Mouse (Mus musculus) heart, embryonic 15.5 days (tissue): ENCODE results near the gene Trim58. TPM values are rescaled to one million over a fixed set of nuclear protein-coding genes. Genes with fewer than 3 reads are reported as not detected.

Source experiments
- ATAC-seq: fragments of 200-750 bp; cut with Nextera tagmentation; replicated peaks from 2 replicates; pipeline ENCODE4 v1.8.0; 2017; ENCODE audit warnings: low read depth, moderate TSS enrichment; ENCODE audit not compliant: insufficient number of reproducible peaks, insufficient read depth, low FRiP score
- H3K27ac ChIP-seq: fragments of 300-500 bp; sonication (generic); 2 replicates; pipeline ENCODE4 v1.5.1; 2015; ENCODE audit warnings: mild to moderate bottlenecking, inconsistent platforms
- H3K27me3 ChIP-seq: fragments of 300-500 bp; sonication (generic); 2 replicates; pipeline ENCODE4 v1.6.1; 2015; ENCODE audit warnings: inconsistent platforms
- H3K36me3 ChIP-seq: fragments of 300-500 bp; sonication (generic); 2 replicates; pipeline ENCODE4 v1.6.1; 2015; ENCODE audit warnings: mild to moderate bottlenecking, inconsistent platforms
- H3K4me1 ChIP-seq: fragments of 300-500 bp; sonication (generic); replicated peaks from 2 replicates; pipeline ENCODE4 v1.6.1; 2015; ENCODE audit warnings: inconsistent platforms
- H3K4me2 ChIP-seq: fragments of 300-500 bp; sonication (generic); 2 replicates; pipeline ENCODE4 v1.6.1; 2015; ENCODE audit warnings: inconsistent platforms, mild to moderate bottlenecking, moderate library complexity
- H3K4me3 ChIP-seq: fragments of 300-500 bp; sonication (generic); 2 replicates; pipeline ENCODE4 v1.5.1; 2015; ENCODE audit warnings: mild to moderate bottlenecking, inconsistent platforms
- H3K9ac ChIP-seq: fragments of 300-500 bp; sonication (generic); 2 replicates; pipeline ENCODE4 v1.6.1; 2015; ENCODE audit warnings: mild to moderate bottlenecking, inconsistent platforms
- H3K9me3 ChIP-seq: fragments of 300-500 bp; sonication (generic); replicated peaks from 2 replicates; pipeline ENCODE4 v1.6.1; 2016; ENCODE audit warnings: inconsistent platforms
- whole genome bisulfite sequencing: fragments of 180-500 bp; shearing (Covaris S2); methylation state at CpG from one replicate; pipeline ENCODE4 v1.1.7; 2015; ENCODE audit warnings: mixed read lengths; 5-methylcytosine and 5-hydroxymethylcytosine counted together
- polyA plus RNA-seq: library from polyadenylated mRNA; unstranded; fragments of >200 nt; fragmentation: Nextera tagmentation; extraction: Ambion mirVana; gene quantifications from 2 replicates; pipeline ENCODE4 v1.2.1, GENCODE M21; 2015

The Trim58 gene
- polyA plus RNA-seq, 1 experiment from 2014 or later: 0.16 TPM

GRCm38 (mm10) chr11:58615975-58616374 is 24.3 kb upstream of the Trim58 start, which contains the start of gene 2210407C18Rik:
Gene 2210407C18Rik (minus strand): TSS chr11:58616075.
- no peaks in the 10 kb centered on the region for H3K36me3 ChIP-seq
- H3K4me1 ChIP-seq: no peaks in the 10 kb centered on the region; the same call in 1 of the 2 replicates
- H3K27me3 ChIP-seq: no peaks in the 10 kb centered on the region
- no peak for ATAC-seq
- H3K9ac ChIP-seq: no peak within 1 kb of the TSS
- no peak within 1 kb of the TSS for H3K4me2 ChIP-seq
- H3K4me3 ChIP-seq: no peak within 1 kb of the TSS
- H3K27ac ChIP-seq: no peak within 1 kb of the TSS
- 84% methylated on average over 4 of the region's 4 CpGs for WGBS
- H3K9me3 ChIP-seq: no peaks in the 10 kb centered on the region

- no peak for ATAC-seq
- 30% methylated on average over 3 of the region's 3 CpGs for WGBS
These were observed 21.9 kb upstream of the Trim58 start for GRCm38 (mm10) chr11:58618369-58618768.

GRCm38 (mm10) chr11:58618793-58619192 is 21.5 kb upstream of the Trim58 start:
- no peaks in the 10 kb centered on the region for H3K4me1 ChIP-seq
- H3K9ac ChIP-seq: no peak overlapping the region
- H3K4me3 ChIP-seq: no peak overlapping the region
- ATAC-seq: no peak
- H3K36me3 ChIP-seq: no peaks in the 10 kb centered on the region
- no peak overlapping the region for H3K4me2 ChIP-seq
- 0 out of 2 replicates have a peak, but pooled peaks cover 2% of the 10 kb centered on the region for H3K27me3 ChIP-seq
- 72% methylated on average over 6 of the region's 6 CpGs for WGBS
- H3K27ac ChIP-seq: no peak overlapping the region
- H3K9me3 ChIP-seq: no peaks in the 10 kb centered on the region

More at GRCm38 (mm10) chr11:58618369-58618768, 21.9 kb upstream of the Trim58 start:
- Histone ChIP-seq H3K4me2 (no peak overlapping the region), H3K4me3 (no peak overlapping the region), H3K36me3 (no peaks in the 10 kb centered on the region), H3K9ac (no peak overlapping the region), H3K4me1 (no peaks in the 10 kb centered on the region; the same call in 1 of the 2 replicates), H3K27me3 (no peaks in the 10 kb centered on the region), H3K9me3 (no peaks in the 10 kb centered on the region), H3K27ac (no peak overlapping the region)

GRCm38 (mm10) chr11:58626146-58626545 is 14.1 kb upstream of the Trim58 start:
- Histone ChIP-seq H3K9me3 (no peaks in the 10 kb centered on the region), H3K4me2 (no peak overlapping the region), H3K27ac (no peak overlapping the region), H3K4me1 (no peaks in the 10 kb centered on the region), H3K4me3 (no peak overlapping the region), H3K27me3 (0 out of 2 replicates have a peak, but pooled peaks cover 4% of the 10 kb centered on the region), H3K9ac (no peak overlapping the region), H3K36me3 (no peaks in the 10 kb centered on the region)
- 61% methylated on average over 4 of the region's 4 CpGs for WGBS
- no peak for ATAC-seq

- Histone ChIP-seq H3K36me3 (no peaks in the 10 kb centered on the region), H3K4me2 (no peak within 1 kb of the TSS), H3K27ac (no peak within 1 kb of the TSS), H3K4me1 (no peaks in the 10 kb centered on the region), H3K4me3 (no peak within 1 kb of the TSS), H3K27me3 (no peaks in the 10 kb centered on the region; the same call in 1 of the 2 replicates), H3K9me3 (no peaks in the 10 kb centered on the region), H3K9ac (no peak within 1 kb of the TSS)
- no peak for ATAC-seq
- WGBS: 63% methylated on average over 5 of the region's 5 CpGs
These were observed 9.9 kb upstream of the Trim58 start, which contains the start of gene Olfr323 for GRCm38 (mm10) chr11:58630401-58630800. Gene Olfr323 (minus strand): TSS chr11:58630501.

- Histone ChIP-seq H3K4me3 (no peak overlapping the region), H3K4me1 (no peaks in the 10 kb centered on the region), H3K9me3 (no peaks in the 10 kb centered on the region), H3K9ac (no peak overlapping the region), H3K27me3 (peaks cover 22% of the 10 kb centered on the region), H3K4me2 (no peak overlapping the region), H3K36me3 (no peaks in the 10 kb centered on the region), H3K27ac (no peak overlapping the region)
- WGBS: 59% methylated on average over 4 of the region's 4 CpGs
- no peak for ATAC-seq
These were observed 5.4 kb upstream of the Trim58 start for GRCm38 (mm10) chr11:58634878-58635277.

GRCm38 (mm10) chr11:58636376-58636977 is 3.8 kb upstream of the Trim58 start:
- Histone ChIP-seq H3K9ac (no peak overlapping the region), H3K27me3 (peaks cover 38% of the 10 kb centered on the region), H3K4me3 (no peak overlapping the region), H3K27ac (no peak overlapping the region), H3K9me3 (no peaks in the 10 kb centered on the region), H3K4me2 (no peak overlapping the region), H3K4me1 (peaks cover 7% of the 10 kb centered on the region), H3K36me3 (no peaks in the 10 kb centered on the region)
- no peak for ATAC-seq
- 8% methylated on average over 3 of the region's 4 CpGs for WGBS

GRCm38 (mm10) chr11:58638176-58638701 is 2.0 kb upstream of the Trim58 start:
- Histone ChIP-seq H3K36me3 (no peaks in the 10 kb centered on the region), H3K9me3 (no peaks in the 10 kb centered on the region), H3K4me1 (peaks cover 7% of the 10 kb centered on the region), H3K4me2 (no peak overlapping the region), H3K4me3 (no peak overlapping the region), H3K9ac (no peak overlapping the region), H3K27me3 (peaks cover 44% of the 10 kb centered on the region), H3K27ac (no peak overlapping the region)
- ATAC-seq: no peak
- WGBS: 61% methylated on average over 7 of the region's 7 CpGs

GRCm38 (mm10) chr11:58641057-58641456 is 792 bp downstream of the Trim58 start:
- Histone ChIP-seq H3K9ac (no peak overlapping the region), H3K4me2 (peak overlapping the region; percentile 73), H3K4me3 (no peak overlapping the region), H3K36me3 (no peaks in the 10 kb centered on the region), H3K27me3 (peaks cover 44% of the 10 kb centered on the region), H3K9me3 (no peaks in the 10 kb centered on the region), H3K27ac (no peak overlapping the region), H3K4me1 (peaks cover 7% of the 10 kb centered on the region)
- 27% methylated on average over 14 of the region's 14 CpGs for WGBS
- no peak for ATAC-seq

- H3K9me3 ChIP-seq: no peaks in the 10 kb centered on the region
- no peak overlapping the region for H3K9ac ChIP-seq
- no peak for ATAC-seq
- H3K4me1 ChIP-seq: peaks cover 7% of the 10 kb centered on the region
- no peak overlapping the region for H3K4me2 ChIP-seq
- peaks cover 44% of the 10 kb centered on the region for H3K27me3 ChIP-seq
- H3K4me3 ChIP-seq: no peak overlapping the region
- no peaks in the 10 kb centered on the region for H3K36me3 ChIP-seq
- H3K27ac ChIP-seq: no peak overlapping the region
- WGBS: 78% methylated on average over 13 of the region's 13 CpGs
These were observed 1.5 kb downstream of the Trim58 start for GRCm38 (mm10) chr11:58641638-58642358.

GRCm38 (mm10) chr11:58643350-58643749 is 3.1 kb downstream of the Trim58 start:
- Histone ChIP-seq H3K9me3 (no peaks in the 10 kb centered on the region), H3K4me2 (no peak overlapping the region), H3K4me3 (no peak overlapping the region), H3K27me3 (peaks cover 35% of the 10 kb centered on the region), H3K27ac (no peak overlapping the region), H3K36me3 (no peaks in the 10 kb centered on the region), H3K9ac (no peak overlapping the region), H3K4me1 (peaks cover 7% of the 10 kb centered on the region)
- 29% methylated on average over 6 of the region's 6 CpGs for WGBS
- ATAC-seq: no peak
